Mouse (Mus musculus) hindbrain, embryonic 13.5 days (tissue): ENCODE measurements around the gene Aldh1l1. TPM values are rescaled to one million over a fixed set of nuclear protein-coding genes. Genes with fewer than 3 reads are reported as not detected.
"Not testable (repeated sequence)": the region's sequence is repeated elsewhere in the genome, so short reads cannot be mapped to it uniquely, and the experiment has no call there.

ENCODE experiments used
- ATAC-seq: fragments of 200-750 bp; cut with Nextera tagmentation; 2 replicates; pipeline ENCODE4 v1.8.0; 2017; ENCODE audit warnings: moderate TSS enrichment; ENCODE audit not compliant: low FRiP score
- H3K27ac ChIP-seq: fragments of 300-500 bp; sonication (generic); 2 replicates; pipeline ENCODE4 v1.5.1; 2015; ENCODE audit warnings: inconsistent platforms, mild to moderate bottlenecking, moderate library complexity
- H3K27me3 ChIP-seq: fragments of 300-500 bp; sonication (generic); 2 replicates; pipeline ENCODE4 v1.6.1; 2015; ENCODE audit warnings: mild to moderate bottlenecking, inconsistent platforms
- H3K36me3 ChIP-seq: fragments of 300-500 bp; sonication (generic); 2 replicates; pipeline ENCODE4 v1.6.1; 2015; ENCODE audit warnings: mild to moderate bottlenecking, inconsistent platforms
- H3K4me1 ChIP-seq: fragments of 300-500 bp; sonication (generic); replicated peaks from 2 replicates; pipeline ENCODE4 v1.6.1; 2015; ENCODE audit warnings: inconsistent platforms
- H3K4me2 ChIP-seq: fragments of 300-500 bp; sonication (generic); 2 replicates; pipeline ENCODE4 v1.6.1; 2015; ENCODE audit warnings: inconsistent platforms, mild to moderate bottlenecking, moderate library complexity
- H3K4me3 ChIP-seq: fragments of 300-500 bp; sonication (generic); 2 replicates; pipeline ENCODE4 v1.5.1; 2015; ENCODE audit warnings: mild to moderate bottlenecking, inconsistent platforms
- H3K9ac ChIP-seq: fragments of 300-500 bp; sonication (generic); 2 replicates; pipeline ENCODE4 v1.6.1; 2015; ENCODE audit warnings: mild to moderate bottlenecking, inconsistent platforms
- H3K9me3 ChIP-seq: fragments of 300-500 bp; sonication (generic); 2 replicates; pipeline ENCODE4 v1.6.1; 2016; ENCODE audit warnings: inconsistent platforms
- WGBS: fragments of 180-500 bp; shearing (Covaris S2); methylation state at CpG from one replicate; pipeline ENCODE4 v1.1.7; 2015; 5-methylcytosine and 5-hydroxymethylcytosine counted together
- polyA plus RNA-seq: library from polyadenylated mRNA; unstranded; fragments of >200 nt; fragmentation: Nextera tagmentation; extraction: Ambion mirVana; gene quantifications from 2 replicates; pipeline ENCODE4 v1.2.1, GENCODE M21; 2015

The Aldh1l1 gene
- polyA plus RNA-seq, 1 experiment from 2014 or later = 44.8 TPM

DNA sequence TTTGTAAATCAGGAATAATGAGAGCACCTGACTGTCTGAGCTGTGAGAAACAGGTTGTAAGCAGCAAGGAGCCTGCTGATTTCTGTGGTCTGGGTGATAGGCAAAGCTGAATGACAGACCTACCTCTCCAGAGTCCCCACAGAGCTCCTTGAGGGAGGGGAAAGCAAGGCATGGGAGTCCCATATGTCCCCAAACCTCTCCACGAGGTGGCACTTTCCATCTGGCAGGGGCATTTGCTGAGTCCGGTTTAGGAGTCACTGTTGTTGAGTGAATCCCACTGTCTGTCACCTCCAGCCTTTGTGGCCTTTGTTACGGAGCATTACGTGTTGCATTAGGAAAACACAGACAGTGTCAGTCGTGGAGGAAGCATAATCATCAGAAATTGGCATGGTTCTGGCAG lies 133.7 kb downstream of the Aldh1l1 start:
- Histone ChIP-seq H3K9ac (no peak overlapping the region; the same call in 1 of the 2 replicates), H3K27ac (no peak overlapping the region), H3K4me3 (no peak overlapping the region), H3K36me3 (no peaks in the 10 kb centered on the region), H3K4me1 (peaks cover 25% of the 10 kb centered on the region), H3K27me3 (no peaks in the 10 kb centered on the region), H3K4me2 (no peak overlapping the region), H3K9me3 (no peaks in the 10 kb centered on the region)
- WGBS = 77% methylated on average over 5 of the region's 5 CpGs
- ATAC-seq = no peak

DNA sequence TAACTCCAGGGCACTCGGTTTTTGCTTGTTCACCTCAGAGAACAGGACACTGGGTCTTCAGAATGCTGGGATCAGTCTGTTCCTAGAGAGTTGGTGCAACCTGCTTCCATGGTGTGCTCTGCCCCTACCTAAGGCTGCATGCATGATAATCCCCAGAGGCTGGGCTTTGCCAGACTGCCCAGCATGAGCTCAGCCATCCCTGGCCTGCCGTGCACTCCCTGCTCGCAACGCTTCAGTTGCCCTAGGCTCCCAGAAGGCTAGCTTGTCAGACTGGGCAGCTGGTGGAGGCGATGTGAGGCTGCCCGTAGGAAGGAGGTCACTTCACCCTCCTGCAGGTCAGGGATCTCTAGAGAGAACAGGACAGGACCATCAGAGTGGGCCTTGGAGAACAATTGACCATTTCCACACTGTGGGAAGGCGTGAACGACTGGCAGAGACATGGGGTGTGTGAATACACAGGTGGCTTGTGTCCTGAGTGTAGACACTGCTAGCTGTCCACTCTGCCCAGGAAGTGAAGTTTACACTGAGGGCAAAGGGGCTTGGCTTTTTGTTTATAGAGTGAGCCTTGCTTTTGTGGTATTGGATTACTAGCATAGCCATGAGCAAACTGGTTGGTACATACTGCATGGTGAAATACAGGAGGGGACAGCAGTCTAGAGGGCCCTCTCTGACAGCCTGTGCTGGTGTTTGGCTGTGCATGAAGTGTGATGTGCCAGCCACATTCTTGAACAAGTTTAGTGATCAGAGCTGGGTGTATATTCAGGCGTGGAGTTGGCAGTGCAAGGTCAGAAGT lies 134.8 kb downstream of the Aldh1l1 start:
- H3K4me2 ChIP-seq = no peak overlapping the region
- peaks cover 19% of the 10 kb centered on the region for H3K4me1 ChIP-seq
- H3K27me3 ChIP-seq = no peaks in the 10 kb centered on the region
- H3K9ac ChIP-seq = no peak overlapping the region
- no peak overlapping the region for H3K4me3 ChIP-seq
- H3K9me3 ChIP-seq = no peaks in the 10 kb centered on the region
- no peak overlapping the region for H3K27ac ChIP-seq
- H3K36me3 ChIP-seq = no peaks in the 10 kb centered on the region
- 53% methylated on average over 9 of the region's 9 CpGs for WGBS
- no peak for ATAC-seq

DNA sequence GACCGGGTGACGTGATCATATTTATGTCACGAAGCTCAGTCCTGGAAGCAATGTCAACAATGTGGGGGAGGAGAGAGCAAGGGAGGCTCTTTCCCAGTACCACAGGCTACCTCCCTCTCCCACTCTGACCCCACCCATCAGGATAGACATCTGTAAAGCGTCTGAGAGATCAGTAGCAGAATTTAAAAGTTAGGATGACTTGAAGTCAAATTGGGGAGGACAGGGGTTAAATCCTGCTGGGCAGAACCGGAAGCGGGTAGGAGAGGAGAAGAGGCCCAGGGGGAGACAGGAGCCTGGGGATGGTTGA lies 135.3 kb downstream of the Aldh1l1 start:
- Histone ChIP-seq H3K9ac (no peak overlapping the region), H3K27ac (no peak overlapping the region), H3K4me2 (no peak overlapping the region), H3K4me3 (no peak overlapping the region), H3K36me3 (no peaks in the 10 kb centered on the region; the same call in 1 of the 2 replicates), H3K27me3 (no peaks in the 10 kb centered on the region), H3K4me1 (peaks cover 19% of the 10 kb centered on the region), H3K9me3 (no peaks in the 10 kb centered on the region)
- WGBS = 81% methylated on average over 6 of the region's 6 CpGs
- no peak for ATAC-seq

DNA sequence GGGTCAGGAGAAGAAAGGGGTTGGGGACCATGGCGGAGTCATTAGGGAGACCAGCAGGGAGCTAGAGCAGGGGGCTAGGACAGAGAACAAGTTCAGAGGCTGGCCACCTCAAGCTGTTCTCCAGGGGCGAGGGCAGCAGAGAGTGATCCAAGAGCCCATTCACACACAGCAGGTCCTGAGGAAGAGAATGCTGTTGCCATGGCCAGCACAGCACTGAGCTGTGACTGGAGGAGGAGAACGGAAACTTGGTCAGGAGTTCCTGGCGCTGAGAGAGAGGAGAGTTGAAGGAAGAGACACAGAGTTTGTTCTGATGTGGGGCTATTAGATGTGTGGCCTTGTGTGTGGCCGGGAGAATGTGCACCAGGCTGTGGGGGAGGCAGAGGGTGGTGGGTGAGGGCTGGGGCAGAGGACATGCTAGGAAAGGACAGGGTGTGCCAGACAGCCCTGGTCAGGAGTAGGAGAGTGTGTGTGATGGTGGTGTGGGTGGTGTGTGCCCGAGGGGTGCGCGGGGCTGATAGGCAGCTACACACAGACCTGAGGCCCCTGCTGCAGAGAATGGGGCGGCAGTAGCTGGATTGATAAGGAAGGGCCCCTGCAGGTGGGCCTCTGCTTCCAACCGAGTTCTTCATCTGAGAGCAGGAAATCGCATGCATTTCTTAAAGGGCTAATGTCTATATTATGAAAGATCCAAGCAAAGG lies 136.7 kb downstream of the Aldh1l1 start:
- Histone ChIP-seq H3K9ac (no peak overlapping the region), H3K4me3 (no peak overlapping the region), H3K4me2 (no peak overlapping the region), H3K27me3 (no peaks in the 10 kb centered on the region), H3K4me1 (peaks cover 19% of the 10 kb centered on the region), H3K27ac (no peak overlapping the region), H3K9me3 (no peaks in the 10 kb centered on the region), H3K36me3 (no peaks in the 10 kb centered on the region; the same call in 1 of the 2 replicates)
- ATAC-seq = 0 out of 2 replicates have a peak, but pooled peaks have one; percentile 26
- 52% methylated on average over 11 of the region's 11 CpGs for WGBS

DNA sequence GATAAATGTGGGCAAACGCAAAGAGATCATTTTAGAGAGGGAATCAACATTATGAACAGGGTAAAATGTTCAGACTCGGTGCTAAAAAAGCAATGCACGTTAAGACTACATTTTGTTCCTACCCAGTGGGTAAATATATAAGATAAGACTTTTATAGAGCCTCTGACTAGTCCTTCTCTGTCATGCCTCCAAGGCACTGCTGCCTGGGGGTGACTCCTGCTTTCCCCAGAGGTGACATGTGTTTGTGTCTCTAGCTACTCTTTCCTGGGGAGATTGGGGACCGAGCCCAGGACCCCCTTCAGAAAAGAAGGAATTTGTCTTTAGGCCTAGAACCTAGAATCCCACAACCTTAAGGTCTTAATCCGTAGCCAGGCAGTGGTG lies 137.2 kb downstream of the Aldh1l1 start:
- peaks cover 19% of the 10 kb centered on the region for H3K4me1 ChIP-seq
- no peak overlapping the region for H3K27ac ChIP-seq
- WGBS = 86% methylated on average over 5 of the region's 5 CpGs

DNA sequence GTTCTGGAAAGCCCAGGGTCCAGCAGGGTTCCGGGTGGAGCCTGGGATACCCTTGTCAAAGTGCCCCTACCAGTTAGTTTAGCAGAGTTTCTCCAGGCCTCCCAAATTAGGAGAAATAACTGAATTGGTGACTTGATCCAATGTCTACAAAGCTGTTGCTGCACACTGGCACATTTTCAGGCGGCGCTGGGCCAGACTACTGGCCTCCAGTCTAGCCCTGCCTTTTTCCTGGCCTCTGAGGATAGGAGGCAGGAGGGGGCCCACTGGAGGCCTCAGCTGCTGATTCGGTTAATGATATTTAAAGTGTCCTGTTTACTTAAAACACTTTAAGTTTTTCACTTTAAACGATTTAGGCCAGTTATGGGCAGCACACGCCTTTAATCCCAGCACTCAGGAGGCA lies 138.0 kb downstream of the Aldh1l1 start:
- H3K4me1 ChIP-seq = peaks cover 19% of the 10 kb centered on the region
- no peak overlapping the region for H3K9ac ChIP-seq
- no peaks in the 10 kb centered on the region; the same call in 1 of the 2 replicates for H3K36me3 ChIP-seq
- no peaks in the 10 kb centered on the region for H3K27me3 ChIP-seq
- no peak overlapping the region for H3K4me3 ChIP-seq
- no peak overlapping the region for H3K27ac ChIP-seq
- no peak for ATAC-seq
- H3K9me3 ChIP-seq = no peaks in the 10 kb centered on the region
- H3K4me2 ChIP-seq = no peak overlapping the region
- 89% methylated on average over 6 of the region's 6 CpGs for WGBS

More for the DNA sequence above, 137.2 kb downstream of the Aldh1l1 start:
- no peak overlapping the region for H3K4me3 ChIP-seq
- H3K4me2 ChIP-seq = no peak overlapping the region
- H3K36me3 ChIP-seq = no peaks in the 10 kb centered on the region; the same call in 1 of the 2 replicates
- no peaks in the 10 kb centered on the region for H3K9me3 ChIP-seq
- no peak overlapping the region for H3K9ac ChIP-seq
- no peak for ATAC-seq
- H3K27me3 ChIP-seq = no peaks in the 10 kb centered on the region

DNA sequence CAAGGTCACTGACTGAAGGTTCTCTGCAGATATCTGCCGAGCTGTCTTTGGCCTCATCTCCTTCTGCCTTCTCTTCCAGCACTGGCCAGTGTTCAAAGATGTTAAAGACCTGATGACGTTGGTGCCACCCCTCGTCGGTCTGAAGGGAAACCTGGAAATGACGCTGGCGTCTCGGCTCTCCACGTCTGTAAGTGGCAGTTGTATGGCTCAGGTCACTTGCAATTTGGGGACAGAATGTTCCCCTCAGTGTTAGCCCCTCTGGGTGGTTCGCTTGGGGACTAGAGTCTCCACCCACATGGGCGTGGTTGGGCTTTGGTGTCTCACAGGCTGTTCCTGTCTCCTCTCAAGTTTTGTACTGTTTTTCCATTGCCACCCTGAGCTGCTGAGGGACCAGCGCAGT lies 138.5 kb downstream of the Aldh1l1 start:
- no peak overlapping the region for H3K4me2 ChIP-seq
- no peak for ATAC-seq
- H3K36me3 ChIP-seq = no peaks in the 10 kb centered on the region; the same call in 1 of the 2 replicates
- peaks cover 15% of the 10 kb centered on the region for H3K4me1 ChIP-seq
- no peak overlapping the region for H3K27ac ChIP-seq
- H3K4me3 ChIP-seq = no peak overlapping the region
- H3K9ac ChIP-seq = no peak overlapping the region
- WGBS = 84% methylated on average over 11 of the region's 11 CpGs
- no peaks in the 10 kb centered on the region for H3K9me3 ChIP-seq
- no peaks in the 10 kb centered on the region for H3K27me3 ChIP-seq

DNA sequence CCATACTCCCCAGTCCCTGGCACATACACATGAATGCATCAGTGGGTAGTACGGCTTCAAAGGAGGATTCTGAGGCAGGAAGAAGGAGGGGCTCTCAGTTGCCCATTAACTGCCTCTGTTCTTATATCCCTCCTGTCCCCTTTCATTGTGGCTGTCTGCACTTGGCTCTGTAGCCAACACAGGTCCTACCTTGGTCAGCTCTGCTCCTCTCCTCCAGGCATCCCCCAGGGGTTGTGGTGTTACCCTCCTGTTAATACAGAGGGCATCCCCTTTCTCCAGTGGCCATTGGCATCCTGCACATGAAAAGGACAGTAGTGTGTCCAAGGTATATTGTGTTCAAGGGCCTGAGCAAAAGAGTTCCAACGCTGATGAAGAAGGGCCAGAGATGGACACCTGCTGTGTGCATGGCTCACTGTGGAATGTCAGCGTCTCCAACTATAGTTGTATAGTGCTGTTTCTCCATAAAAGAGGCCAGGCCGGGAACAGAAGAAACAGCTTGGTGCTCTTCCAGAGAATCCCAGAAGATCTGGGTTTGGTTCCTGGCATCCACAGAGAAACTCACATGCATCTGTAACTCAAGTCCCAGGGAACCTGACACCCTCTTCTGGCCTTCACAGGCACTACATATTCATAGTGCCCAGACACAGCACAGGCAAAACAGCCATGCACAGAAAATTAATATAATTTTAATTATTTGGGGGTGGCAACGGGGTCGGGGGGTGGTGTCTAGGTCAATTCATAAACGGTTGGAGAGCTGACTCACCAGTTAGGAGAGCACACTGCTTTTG lies 139.2 kb downstream of the Aldh1l1 start:
- H3K27ac ChIP-seq = no peak overlapping the region
- no peaks in the 10 kb centered on the region for H3K27me3 ChIP-seq
- no peak overlapping the region for H3K4me3 ChIP-seq
- no peaks in the 10 kb centered on the region; the same call in 1 of the 2 replicates for H3K36me3 ChIP-seq
- no peak overlapping the region for H3K4me2 ChIP-seq
- H3K9ac ChIP-seq = no peak overlapping the region
- H3K4me1 ChIP-seq = peaks cover 15% of the 10 kb centered on the region
- 77% methylated on average over 7 of the region's 7 CpGs for WGBS
- no peak for ATAC-seq
- H3K9me3 ChIP-seq = no peaks in the 10 kb centered on the region

DNA sequence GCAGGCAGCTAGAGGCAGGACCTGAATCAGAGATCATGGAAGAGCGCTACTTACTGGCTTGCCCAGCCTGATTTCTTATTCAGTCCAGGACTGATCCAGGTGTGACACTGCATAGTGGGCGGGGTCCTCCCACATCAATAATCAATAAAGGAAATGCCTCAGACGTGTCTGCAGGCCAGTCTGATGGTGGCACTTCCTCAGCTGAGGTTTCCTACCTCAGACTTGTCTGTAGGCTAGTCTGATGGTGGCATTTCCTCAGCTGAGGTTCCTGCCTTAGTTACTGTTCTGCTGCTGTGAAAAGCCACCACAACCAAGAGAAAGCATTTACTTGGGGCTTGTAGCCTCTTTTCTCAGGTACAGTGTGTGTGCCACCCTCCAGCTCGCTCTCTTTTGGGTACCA lies 141.3 kb downstream of the Aldh1l1 start:
- no peak for ATAC-seq
- no peaks in the 10 kb centered on the region for H3K27me3 ChIP-seq
- H3K27ac ChIP-seq = no peak overlapping the region
- WGBS = 88% methylated on average over 4 of the region's 4 CpGs
- no peaks in the 10 kb centered on the region; the same call in 1 of the 2 replicates for H3K36me3 ChIP-seq
- H3K4me2 ChIP-seq = no peak overlapping the region
- H3K9ac ChIP-seq = no peak overlapping the region
- H3K9me3 ChIP-seq = no peaks in the 10 kb centered on the region
- H3K4me3 ChIP-seq = no peak overlapping the region
- H3K4me1 ChIP-seq = peaks cover 6% of the 10 kb centered on the region

DNA sequence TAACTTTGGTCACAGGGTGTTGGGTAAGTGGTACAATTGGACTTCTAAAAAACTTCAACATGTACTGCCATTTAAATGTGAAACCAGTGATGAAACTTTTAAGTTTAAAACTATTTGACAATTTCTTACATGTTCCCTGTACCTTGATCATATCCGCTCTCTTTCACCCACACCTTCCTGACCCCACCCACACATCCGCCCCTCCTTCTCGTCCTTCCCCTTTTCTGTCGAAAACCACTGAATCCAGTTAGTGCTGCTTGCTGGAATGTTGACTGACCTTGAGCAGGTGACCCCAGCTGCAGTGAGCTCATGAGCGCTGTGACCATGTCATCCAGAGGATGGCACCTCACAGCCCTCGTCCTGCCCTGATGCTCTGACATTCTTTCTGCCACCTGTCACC lies 143.3 kb downstream of the Aldh1l1 start:
- 92% methylated on average over 6 of the region's 6 CpGs for WGBS
- H3K27me3 ChIP-seq = no peaks in the 10 kb centered on the region
- H3K4me3 ChIP-seq = no peak overlapping the region
- no peak for ATAC-seq
- H3K27ac ChIP-seq = no peak overlapping the region
- H3K9ac ChIP-seq = no peak overlapping the region
- H3K4me1 ChIP-seq = no peaks in the 10 kb centered on the region
- H3K36me3 ChIP-seq = no peaks in the 10 kb centered on the region; the same call in 1 of the 2 replicates
- no peaks in the 10 kb centered on the region for H3K9me3 ChIP-seq
- H3K4me2 ChIP-seq = no peak overlapping the region

DNA sequence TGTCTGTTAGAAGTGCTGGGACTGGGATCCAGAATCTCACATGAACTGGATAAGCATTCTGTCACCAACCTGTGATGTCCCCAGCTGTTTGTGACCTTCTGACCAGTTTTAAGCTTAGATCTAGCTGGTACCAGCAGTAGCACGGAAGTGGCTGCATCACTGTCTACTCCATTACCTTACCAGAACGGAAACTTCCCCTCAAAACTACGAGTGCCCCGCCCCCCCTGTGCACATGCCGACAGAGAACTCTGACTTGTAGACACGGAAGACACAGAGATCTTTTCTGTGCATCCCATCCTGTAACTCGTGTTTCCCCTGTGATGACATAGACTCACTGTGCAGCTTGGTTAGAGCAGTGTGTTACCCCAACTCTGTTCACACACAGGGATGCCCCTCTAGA lies 144.2 kb downstream of the Aldh1l1 start:
- H3K9ac ChIP-seq = no peak overlapping the region
- no peak overlapping the region for H3K27ac ChIP-seq
- 91% methylated on average over 7 of the region's 7 CpGs for WGBS
- no peak for ATAC-seq
- no peaks in the 10 kb centered on the region for H3K4me1 ChIP-seq
- H3K4me3 ChIP-seq = no peak overlapping the region
- H3K9me3 ChIP-seq = no peaks in the 10 kb centered on the region
- H3K4me2 ChIP-seq = no peak overlapping the region
- no peaks in the 10 kb centered on the region; the same call in 1 of the 2 replicates for H3K36me3 ChIP-seq
- H3K27me3 ChIP-seq = no peaks in the 10 kb centered on the region

DNA sequence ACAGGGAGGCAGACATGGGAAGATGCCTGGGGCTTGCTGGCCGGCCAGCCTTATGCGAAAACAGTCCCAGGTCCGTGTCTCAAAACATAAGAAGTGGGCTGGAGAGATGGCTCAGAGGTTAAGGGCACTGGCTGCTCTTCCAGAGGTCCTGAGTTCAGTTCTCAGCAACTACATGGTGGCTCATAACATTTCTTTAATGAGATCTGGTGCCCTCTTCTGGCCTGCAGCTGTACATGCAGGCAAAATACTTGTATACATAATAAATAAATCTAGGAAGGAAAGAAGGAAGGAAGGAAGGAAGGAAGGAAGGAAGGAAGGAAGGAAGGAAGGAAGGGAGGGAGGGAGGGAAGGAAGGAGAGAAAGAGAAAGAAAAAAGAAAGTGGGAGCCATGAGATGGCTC lies 146.3 kb downstream of the Aldh1l1 start:
- not testable (repeated sequence) for H3K4me2 ChIP-seq, H3K4me3 ChIP-seq, H3K27me3 ChIP-seq, ATAC-seq, H3K4me1 ChIP-seq, H3K27ac ChIP-seq, H3K9me3 ChIP-seq, H3K36me3 ChIP-seq, H3K9ac ChIP-seq
- WGBS = 70% methylated on average over 3 of the region's 3 CpGs
